Mouse (Mus musculus) kidney, postnatal 4 days (tissue): ENCODE measurements around the gene Vps8.

Experiments
- DNase-seq, 2 experiments: peaks; one replicate each; pipeline ENCODE4 v3.0.0; 2021; ENCODE audit warnings: mixed read lengths in 2 of 2

The Vps8 gene

DNA sequence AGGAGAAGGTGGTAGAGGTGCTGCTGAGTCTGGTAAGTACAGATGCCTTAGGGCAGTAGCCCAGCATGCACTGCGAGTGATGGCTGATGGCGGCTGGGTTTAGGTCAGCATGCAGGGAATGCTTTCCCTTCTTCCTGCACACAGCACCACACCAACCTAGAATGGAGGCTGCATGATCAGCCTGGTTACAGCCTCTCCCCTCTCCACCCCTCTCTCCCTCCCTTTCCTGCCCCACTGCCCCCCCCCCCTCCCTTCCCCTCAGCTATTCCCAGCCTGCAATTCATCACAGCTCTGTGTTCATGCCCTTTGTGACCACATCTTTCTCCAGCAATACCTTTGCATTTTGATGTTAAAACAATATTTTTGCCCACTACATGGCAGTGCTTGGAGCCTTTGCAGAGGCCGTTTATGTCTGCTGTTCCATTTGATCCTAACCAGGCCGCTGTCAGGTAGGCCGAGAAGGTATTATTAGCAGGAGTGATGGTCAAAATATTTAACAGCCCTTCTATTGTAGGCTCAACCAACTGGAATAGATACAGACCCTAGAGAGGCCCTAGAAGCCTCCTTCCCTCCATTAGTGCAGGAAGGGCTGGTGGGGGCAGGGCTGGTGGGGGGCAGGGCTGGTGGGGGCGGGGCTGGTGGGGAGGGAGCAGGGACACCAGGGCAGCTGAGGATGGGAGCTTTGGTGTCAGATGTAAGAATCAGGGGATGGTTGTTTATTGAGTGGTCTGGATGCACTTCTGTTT is 17.5 kb upstream of the Vps8 start:
- DNase-seq = no peak

DNA sequence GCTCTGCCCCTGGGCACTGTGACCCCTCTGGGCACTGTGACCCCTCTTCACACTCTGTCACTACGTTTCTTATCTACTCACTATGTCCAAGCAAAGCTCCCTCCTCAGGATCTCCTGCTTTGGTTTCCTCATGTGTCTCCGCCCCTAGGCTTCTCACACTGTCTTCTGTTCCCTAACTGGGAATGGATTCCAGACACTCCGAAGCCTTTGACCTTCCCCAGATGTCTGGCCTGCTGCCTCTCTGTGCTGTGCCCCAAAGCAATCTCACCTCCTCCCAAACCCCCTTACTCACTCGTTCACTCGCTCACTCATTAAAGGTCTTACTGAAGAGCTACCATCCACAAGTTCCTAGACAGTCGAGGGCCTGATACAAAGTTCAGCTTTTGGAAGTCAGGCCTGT is 16.8 kb upstream of the Vps8 start:
- DNase-seq = no peak

DNA sequence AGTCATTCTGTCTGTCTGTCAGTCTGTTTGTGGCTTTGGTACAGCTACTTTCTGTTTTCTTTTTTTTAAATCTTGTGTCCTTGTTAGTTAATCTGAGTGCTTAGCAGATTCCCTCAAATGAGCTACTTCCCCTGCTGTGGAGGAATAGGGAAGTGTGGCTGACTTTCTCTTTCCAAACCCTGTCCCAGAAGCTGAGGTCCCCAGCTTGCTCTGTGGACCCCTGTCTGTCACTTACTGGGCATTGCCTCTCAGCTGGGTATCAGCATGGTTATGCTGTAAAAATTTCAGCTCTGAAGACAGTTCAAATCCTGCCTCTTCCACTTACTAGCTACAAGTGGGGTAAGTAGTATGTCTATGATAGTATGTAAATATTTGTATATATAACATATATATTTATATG is 11.1 kb upstream of the Vps8 start:
- no peak for DNase-seq

DNA sequence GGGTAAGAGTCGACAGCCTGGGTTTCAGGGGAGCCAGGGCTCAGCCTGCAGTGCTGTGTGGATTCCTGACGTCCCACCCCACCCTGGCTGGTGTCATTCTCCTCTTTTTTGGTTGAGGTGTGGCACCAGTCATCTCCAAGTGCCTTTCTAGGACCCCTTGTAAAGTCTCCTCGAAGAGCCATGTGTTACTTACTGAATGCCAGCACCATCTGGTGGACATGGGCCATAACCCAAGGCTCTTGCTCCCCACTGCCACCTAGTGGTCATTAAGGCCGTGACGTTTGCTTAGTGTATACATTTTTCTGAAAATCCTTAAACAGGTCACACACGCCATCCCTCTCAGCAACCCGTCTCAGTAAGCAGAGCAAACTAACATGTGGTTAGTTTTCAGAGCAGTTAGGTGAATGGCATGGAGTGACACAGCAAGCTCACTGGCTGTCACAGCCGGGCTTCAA is 10.3 kb upstream of the Vps8 start:
- peak; percentile 86 to 87 for DNase-seq

DNA sequence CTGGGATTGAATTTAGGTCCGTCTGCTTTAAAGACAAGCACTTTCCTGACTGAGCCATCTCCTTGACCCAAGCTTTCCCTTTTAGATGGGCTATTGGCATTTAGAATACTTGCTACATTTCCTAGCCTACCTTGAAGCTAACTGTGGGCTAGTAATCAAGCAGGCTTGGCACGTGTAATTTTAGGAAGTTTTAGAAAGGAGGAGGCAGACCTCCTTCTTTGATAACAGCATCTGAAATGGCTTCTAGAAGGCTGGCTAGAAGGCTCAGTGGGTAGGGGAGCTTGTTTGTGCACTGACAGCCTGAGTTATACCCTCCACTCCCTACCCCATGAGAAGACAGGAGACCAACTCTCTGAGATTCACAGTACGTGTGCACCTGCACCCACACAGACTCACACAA is 9.1 kb upstream of the Vps8 start:
- no peak for DNase-seq

DNA sequence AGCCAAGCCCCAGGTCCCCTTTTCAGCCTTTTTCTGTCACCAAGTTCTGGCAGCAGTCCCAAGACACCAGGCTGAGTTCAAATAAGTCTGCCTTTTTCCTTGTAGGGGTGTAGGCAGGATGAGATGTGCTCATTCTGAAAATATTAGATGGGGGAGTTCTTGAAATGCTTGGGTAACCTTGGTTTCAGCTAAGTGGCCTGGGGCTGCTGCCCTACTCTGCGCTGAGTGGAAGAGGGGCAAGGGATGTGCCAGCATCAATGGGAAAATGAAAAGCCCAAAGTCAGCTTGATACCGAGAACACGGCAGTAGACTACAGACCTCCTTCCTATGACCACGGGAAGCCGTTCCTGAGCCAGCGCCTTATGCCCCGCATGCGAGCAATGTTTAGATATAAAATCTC is 7.8 kb upstream of the Vps8 start:
- no peak for DNase-seq

DNA sequence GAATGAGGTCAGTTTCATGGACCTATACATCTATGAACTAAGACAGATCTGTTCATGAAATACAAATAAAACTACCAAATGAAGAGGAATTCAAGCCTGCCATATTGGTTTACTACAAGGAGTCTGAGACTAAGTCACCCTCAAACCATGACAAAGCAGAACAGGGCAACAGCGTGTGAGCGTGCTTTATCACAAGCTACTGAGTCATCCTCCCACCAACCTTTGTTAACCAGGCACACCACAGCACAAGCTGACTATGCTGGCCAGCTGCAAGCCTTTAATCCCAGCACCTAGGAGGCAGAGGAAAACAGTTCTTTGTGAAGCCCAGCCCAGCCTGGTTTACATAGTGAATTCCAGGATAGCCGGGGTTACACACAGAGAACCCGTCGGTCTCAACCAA is 4.9 kb upstream of the Vps8 start:
- no peak for DNase-seq

DNA sequence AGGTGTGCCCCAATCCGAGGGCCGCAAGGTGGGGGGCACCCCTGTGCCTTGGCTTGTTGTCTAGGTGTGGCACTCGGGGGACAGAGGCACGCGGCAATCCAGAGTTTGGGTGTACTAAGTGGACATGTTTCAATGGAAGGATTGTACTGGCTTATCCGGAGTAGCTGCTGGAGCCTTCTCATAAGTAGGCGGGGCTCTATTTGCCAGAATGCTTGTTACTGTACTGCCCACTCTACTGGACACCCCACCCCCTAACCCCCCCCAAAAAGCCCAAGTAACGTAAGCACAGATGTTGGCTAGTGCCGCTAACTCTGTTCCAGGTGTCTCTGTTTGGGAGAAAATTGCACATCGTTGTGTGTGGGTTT is 610 bp downstream of the Vps8 start:
- DNase-seq = no peak

DNA sequence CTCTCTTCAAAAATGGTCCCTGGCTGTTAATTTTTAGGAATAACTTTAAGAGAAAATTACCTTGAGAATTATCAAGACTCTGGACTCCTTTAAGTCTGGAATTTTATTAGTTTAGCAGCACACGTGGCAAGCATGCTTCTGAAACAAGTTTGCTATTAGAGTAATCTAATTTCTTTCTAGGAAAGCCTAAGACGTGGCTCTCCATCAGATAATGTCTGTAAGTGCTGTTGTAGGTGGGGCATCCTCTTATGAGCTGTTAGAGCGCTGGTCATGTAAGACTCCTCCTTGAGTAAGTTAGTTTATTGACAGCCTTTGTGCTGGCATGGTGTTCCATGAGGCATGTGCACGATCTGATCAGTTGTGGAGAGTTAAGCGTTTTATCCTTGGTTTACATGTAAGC is 5.2 kb downstream of the Vps8 start:
- no peak for DNase-seq

DNA sequence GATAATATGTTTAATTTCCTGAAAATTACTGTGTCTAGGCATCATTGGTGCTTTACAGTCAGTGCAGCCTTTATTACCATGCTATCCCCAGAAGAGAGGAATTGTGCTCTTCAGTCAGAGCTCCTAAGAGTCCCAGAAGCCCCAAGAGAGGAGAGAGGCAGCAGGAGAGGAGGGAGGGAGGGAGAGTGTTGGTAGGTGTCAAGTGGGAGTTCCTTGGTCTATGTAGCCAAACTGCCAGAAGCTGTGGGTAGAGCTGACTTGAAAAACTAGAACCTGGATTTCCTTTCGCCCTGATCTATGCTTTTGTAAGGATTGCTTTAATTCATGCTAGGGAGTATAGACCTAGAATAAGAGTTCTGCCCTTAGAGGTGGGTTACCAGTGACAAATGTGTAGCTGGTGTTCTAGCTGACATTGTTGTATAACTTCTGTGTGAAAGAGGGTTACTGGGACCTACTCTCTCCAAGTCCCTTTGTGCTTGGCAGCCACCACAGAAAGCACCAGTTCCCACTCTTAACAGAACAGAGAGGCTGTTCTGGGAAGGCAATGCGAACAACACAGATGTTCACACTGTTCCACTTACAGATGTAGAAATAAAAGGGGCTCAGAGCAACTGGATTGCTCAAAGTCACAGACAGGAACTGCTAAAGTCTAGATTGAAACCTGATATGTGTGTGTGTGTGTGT is 7.6 kb downstream of the Vps8 start:
- no peak for DNase-seq

DNA sequence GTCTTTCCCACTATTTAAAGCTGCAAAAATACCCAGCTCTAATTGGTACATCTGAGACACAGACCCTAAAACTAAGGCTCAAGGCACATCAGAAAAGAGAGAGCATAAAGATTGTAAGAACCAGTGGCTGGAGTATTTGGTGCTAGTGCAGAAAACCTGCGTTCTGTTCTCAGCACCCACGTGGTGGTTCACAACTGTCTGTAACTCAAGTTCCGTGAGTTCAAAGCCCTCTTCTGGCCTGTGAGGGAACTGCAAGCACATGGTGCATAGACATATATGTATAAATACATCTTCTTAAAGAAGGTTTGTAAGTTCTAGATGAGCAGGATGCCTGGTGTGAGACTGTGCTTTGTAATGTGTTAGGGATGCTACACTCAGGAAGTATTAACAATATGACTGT is 8.7 kb downstream of the Vps8 start:
- DNase-seq = no peak

DNA sequence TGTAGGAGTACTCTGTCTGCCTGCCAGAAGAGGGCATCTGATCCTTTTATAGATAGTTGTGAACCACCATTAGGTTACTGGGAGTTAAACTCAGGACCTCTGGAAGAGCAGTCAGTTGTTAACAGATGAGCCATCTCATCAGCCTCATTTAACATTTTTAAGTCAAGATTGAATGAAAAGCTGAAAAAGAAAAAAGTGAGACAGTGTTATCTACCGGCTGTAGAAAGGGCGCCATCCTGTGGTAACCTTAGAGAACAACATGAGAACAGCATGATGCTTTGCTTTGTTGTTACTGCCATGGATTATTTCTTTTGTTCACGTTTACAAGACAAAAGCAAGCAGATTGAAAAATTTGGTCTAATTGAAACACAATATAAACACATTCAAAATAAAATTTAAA is 10.6 kb downstream of the Vps8 start:
- DNase-seq = no peak

DNA sequence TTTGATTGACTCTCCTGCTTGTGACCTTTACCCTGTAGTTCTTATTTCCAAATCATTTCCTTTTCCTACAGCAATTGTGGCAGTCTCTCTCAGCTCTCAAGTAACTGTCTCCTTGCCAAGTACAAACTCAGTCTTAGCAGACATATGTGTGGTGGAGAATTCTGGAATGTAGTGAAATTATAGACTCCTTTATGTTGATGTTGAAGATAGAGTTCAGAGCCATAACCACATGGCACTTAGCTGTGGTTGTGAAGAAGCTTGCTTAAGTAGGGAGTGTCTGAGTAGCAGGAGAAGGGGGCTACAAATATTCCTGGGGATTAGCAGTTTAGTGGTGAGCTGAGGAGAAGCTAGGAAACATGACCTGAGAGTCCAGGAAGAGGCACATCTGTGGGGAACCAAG is 18.1 kb downstream of the Vps8 start:
- no peak for DNase-seq

DNA sequence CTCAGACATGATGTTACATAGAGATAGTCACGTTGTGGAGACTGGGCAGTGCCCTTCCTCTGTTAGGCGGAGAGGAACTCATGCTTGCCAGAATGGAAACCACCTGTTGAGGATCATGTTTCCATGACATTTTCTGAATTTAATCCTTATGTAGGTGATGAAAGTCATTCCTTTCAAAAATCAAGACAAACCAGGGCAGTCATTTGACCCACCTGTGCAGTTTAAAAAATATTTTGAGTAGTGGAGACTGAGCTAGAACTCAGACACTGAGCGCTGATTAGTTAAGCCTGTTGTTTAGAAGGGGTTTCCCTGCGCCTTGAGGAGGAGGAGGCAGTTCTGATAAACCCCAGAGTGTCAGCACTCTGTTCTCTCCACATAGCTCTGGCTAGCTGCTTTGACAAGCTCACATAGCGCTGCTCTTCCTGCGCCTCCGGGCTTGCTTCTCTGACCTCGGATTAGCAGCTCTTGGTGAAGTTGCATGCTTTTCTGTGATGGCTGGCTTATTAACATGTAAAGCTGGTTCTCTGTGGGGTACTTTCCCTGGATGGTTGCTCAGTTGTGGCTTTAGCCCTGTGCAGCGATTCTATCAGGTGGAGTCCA is 22.2 kb downstream of the Vps8 start:
- DNase-seq = peak in 1 of 2 experiments; percentile 9

DNA sequence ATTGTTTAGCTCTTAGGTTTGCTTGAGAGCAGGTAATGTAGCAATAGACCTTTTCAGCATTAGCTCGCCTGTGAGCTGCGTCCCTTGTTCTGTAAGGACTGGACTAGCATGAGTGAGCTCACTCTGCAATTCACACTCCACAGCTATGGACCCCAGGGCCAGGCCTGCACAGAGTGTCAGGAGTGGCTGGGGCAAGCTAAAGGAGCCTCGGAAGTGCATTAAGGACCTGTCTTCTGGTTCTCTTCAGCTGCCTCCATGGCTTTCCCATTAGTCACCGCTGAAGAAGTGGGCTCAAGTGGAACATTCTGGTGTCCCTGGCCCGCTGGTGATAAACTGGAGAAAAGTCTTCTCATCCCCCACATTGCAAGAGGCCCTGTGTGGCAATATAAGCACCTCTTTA is 24.5 kb downstream of the Vps8 start:
- DNase-seq = no peak

DNA sequence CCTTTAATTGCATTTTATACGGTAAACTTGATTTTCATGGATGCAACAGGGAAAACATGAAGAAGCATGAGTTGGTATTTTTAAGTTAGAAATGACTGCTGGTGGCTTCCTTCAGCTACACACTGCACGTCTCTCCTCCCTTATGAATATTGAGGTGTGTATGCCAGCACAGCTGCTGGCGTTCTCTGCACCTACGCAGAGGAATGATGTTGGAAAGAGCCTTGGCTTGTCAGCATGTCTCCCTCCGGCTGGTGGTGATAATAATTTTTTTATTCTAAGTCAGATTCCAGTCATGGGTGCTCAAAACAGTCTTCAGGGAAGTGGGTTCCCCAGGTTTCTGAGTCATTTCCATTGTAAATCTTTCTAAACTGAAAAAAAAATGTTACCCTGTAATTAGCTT is 25.5 kb downstream of the Vps8 start:
- DNase-seq = no peak

DNA sequence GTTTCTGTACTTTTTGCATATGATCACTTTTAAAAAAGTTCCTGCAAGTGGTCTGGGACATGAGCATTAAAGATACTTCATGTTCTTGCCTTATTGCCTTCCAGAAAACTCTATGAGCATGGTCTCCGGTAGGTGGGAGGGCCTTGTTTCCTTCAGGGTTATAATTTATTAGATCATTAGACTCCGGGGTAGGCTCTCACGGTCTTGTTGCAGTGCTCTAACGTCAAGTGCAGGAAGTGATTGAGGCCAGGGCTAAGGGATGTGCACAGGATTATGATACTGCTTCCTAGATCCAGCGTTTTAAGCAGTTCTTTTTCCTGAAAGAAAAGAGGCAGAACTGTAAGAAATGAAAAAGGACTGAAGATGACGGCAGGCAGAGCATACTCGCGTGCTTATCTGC is 27.0 kb downstream of the Vps8 start:
- peak in 1 of 2 experiments; percentile 10 for DNase-seq

DNA sequence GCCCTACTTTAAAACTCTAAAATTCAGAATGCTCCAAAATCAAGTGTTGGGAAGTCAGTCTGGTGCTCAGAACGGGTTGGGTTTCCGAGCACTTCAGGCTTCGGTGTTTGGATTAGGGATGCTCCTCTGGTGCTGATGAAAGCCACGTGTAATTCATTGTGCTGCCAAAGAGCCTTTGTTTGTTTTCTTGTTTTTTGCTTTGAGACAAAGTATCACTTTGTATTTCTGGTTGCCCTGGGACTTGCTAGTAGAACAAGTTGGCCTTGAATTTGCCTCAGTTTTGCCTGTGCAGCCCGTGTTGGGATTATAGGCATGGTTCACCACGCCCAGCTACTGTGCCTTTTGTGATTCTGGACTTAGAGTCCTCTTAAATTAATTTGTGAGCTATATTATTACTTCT is 29.7 kb downstream of the Vps8 start:
- no peak for DNase-seq

DNA sequence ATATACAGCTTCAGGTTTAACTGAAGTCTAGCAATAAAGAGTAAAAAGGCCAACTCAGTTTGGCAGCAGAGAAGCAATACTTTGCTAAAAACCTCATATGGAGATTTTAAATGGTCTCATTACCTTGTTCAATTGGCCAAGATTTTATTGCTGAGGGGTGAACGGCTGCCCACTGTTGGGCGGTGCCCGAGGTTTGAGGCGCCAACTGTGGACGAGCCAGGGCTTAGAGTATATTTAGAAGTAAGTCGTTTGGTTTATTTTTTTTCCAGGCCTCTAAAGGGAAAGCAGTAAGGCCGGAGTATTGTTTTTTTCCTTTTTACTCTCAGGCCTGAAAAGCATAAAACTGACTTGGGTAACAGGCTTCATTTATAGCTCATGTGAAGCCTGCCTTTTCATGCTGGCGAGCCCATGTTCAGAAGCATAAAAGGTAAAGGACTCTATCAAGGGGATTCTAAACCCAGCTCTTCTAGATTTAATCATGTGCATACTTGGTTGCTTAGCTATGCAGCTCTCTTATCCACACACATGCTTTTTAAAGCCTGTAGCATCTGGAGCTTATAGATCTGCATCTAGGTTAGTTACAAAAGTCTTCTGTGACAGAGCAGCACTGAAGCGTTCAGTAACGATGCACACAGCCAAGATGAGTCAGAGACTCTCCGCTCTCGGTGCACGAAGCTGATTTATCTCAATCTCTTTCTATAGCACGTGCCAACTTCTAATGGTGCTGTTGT is 34.9 kb downstream of the Vps8 start:
- DNase-seq = no peak

DNA sequence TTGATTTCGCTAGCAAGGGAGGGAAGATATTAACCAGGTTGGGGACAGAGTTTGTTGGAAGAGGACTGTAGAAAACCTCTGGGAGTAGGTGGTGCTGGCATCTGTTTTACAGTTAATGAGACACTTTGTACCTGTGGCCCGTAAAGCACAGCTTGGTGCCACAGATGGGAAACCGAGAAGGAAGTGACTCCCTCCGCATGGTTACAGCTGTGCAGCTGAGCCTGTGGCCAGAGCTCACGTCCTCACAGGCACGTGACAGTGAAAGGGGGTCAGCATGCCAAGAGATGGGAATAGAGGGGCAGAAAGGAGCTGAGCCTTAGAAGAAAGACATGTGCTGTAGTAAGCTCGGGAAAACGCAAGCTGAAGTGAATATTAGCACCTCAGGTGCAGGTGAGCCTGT is 43.0 kb downstream of the Vps8 start:
- no peak for DNase-seq

DNA sequence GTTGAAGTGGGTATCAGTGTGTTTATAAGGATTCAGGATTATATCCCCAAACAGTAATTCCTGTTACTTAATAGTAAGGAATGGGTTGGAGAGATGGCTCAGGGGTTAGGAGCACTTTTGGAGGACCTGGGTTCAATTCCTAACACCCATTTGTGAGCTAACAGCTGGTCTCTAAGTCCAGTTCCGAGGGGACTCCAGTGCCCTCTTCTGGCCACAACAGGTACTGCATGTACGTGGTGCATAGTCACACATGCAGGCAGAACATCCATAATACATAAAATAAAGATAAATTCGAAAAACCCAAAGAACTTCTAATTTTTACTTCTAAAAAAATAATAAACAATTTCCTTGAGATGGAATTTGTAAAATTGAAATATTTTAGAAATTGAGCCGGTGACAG is 47.5 kb downstream of the Vps8 start:
- peak; percentile 32 to 33 for DNase-seq

DNA sequence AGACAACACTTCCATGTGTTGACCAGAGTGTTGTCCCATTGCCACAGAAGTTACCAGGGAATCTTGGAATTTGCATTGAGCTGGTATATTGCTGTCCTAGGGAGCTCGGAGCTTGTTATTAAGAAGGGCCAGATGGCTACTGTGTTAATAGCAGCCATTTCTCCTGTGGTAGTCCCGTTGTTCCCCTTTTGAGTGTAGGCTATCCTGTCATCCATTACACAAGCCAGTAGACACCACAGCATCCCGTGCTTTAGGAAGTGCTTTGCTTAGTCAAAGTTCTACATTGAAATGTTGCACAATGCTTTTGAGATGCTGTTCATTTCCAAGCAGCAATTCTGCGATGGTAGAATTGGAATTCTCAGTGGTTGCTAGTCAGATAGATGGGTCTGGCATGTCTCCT is 54.2 kb downstream of the Vps8 start:
- DNase-seq = no peak

DNA sequence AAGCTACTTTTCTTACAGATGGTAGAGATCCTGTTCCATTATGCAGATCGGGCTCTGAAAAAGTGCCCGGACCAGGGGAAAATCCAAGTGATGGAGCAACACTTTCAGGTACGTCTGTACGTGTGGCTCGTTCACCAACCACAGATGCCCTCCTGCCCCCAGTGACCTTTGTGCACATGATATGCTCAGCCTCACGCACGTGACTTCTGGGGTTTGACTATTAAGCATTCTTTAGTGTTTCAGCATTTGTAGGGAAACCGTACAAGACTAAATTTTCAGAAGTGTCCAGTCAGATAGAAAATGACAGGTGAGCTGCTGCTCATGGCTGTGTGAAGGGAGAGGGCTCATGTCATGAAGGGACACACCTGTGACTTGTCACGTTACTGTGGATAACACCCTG is 55.5 kb downstream of the Vps8 start:
- DNase-seq = peak; percentile 9 to 33

DNA sequence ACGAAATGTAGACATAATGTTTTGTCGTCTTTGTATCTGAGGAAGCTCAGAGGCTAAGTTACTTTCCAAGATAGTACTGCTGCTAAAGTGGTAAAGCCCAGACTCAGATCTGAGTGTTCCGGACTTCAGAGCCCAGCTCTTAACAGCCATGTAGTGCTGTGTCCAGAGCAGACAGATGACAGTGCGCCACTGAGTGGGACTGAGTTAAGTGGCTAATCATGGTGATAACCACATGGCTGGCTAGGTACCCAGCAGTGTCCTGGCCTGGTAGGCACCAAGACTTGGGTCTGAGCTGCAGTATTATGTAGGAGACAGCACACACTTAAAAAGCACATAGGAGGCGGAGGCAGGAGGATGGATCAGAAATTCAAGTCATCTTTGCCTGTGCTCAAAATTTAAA is 60.9 kb downstream of the Vps8 start:
- no peak for DNase-seq
